Mouse (Mus musculus) pancreas, adult 10 weeks (tissue): ENCODE results near the gene Olfr822. TPM values are rescaled to one million over a fixed set of nuclear protein-coding genes. Genes with fewer than 3 reads are reported as not detected.

Experiments used
- polyA plus RNA-seq: library from polyadenylated mRNA; stranded (reverse); fragments of 350-450 nt; fragmentation: Illumina TruSeq; extraction: RNeasy Lipid Tissue Mini Kit (QIAGEN cat#74804); gene quantifications from one replicate; pipeline ENCODE4 v1.2.3, GENCODE M21; 2015; ENCODE audit warnings: low read depth, low replicate concordance; ENCODE audit not compliant: insufficient read depth

The Olfr822 gene
- polyA plus RNA-seq = not detected

DNA sequence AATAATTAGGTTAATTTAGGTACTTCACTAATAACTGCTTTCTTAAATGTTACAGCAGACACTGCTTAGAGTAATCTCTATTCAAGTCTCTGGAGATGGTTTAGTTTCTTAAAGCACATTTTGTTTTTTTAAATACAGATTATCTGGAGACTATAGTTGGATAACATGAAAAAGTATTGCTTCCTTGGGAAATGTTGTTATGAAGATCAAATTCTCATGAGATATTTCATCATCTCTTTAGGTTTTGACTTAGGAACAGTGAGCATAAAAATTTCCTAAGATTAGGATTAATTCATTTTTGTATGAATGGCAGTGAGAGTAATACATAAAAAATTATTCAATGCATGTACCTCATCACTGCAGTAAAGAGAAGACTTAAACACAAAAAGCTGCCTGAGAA lies at the start of gene Olfr822:
Gene Olfr822 (plus strand): TSS at position 301 of the 400 bp plus-strand sequence.

DNA sequence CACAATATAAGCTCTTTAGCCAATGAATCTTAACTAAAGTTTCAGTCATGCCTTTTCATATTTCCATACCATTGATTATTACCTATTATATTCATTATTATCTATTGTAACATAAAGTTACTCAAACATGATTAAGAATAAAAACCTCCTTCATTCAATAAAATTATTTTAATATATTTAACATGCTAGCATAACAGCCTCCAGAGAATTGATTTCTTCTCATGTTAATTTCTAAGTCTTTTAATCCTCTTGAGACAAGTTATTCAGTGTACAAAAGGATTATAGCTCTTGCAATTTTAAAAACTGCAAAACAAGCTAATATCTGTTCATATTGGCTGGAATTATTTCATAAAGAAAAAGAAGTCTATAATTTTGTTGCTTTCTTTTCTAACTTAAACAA lies 41.0 kb upstream of the Olfr822 start, which contains the start of gene Olfr821:
Gene Olfr821 (plus strand): TSS at position 301 of the 400 bp plus-strand sequence.

DNA sequence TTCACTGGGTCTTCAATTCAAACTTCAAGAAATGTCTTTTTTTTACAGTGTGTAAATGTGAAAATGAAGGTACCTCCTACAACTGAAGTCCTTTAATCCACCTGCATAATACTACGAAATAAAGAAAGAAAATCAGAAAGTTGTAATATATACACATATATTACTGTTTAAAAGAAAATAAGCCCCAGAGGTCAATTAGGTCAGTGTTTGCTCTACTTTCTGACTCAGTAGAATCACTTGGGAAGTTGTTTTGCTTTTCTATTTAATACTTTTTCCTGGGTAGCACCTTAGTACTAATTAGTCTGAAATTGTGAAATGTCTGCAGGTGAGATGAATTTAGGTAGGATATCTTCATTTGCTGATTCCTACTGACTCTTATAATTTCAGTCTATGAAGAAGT lies 44.3 kb downstream of the Olfr822 start, which contains the start of gene Olfr823:
Gene Olfr823 (minus strand): TSS at position 101 of the 400 bp plus-strand sequence.

Other genes starting within 250 kb of the Olfr822 start
- not detected for gene Olfr812, start 225.1 kb upstream of the Olfr822 start, polyA plus RNA-seq
- not detected for gene Olfr813, start 215.8 kb upstream of the Olfr822 start, polyA plus RNA-seq
- not detected for gene Olfr814, start 191.4 kb upstream of the Olfr822 start, polyA plus RNA-seq
- not detected for gene Olfr815, start 165.3 kb upstream of the Olfr822 start, polyA plus RNA-seq
- not detected for gene Olfr816, start 155.6 kb upstream of the Olfr822 start, polyA plus RNA-seq
- not detected for gene Olfr818, start 122.1 kb upstream of the Olfr822 start, polyA plus RNA-seq
- gene Olfr819, start 103.9 kb upstream of the Olfr822 start, polyA plus RNA-seq = not detected
- not detected for gene Olfr247, start 95.1 kb upstream of the Olfr822 start, polyA plus RNA-seq
- not detected for gene Gm10310, start 86.1 kb upstream of the Olfr822 start, polyA plus RNA-seq
- not detected for gene Olfr820, start 58.6 kb upstream of the Olfr822 start, polyA plus RNA-seq
- not detected for gene Olfr821, start 40.9 kb upstream of the Olfr822 start, polyA plus RNA-seq
- gene Olfr823, start 44.2 kb downstream of the Olfr822 start, polyA plus RNA-seq = not detected
- not detected for gene Olfr824, start 58.8 kb downstream of the Olfr822 start, polyA plus RNA-seq
- gene Olfr825, start 95.6 kb downstream of the Olfr822 start, polyA plus RNA-seq = not detected
- gene Olfr826, start 113.0 kb downstream of the Olfr822 start, polyA plus RNA-seq = not detected
- gene Olfr827, start 143.2 kb downstream of the Olfr822 start, polyA plus RNA-seq = not detected
- not detected for gene Neurod4, start 209.0 kb downstream of the Olfr822 start, polyA plus RNA-seq